Mouse (Mus musculus): ENCODE results near the gene Gpr152. TPM values are rescaled to one million over a fixed set of nuclear protein-coding genes. Genes with fewer than 3 reads are reported as not detected.

The Gpr152 gene
- polyA plus RNA-seq, 1 experiment, result 0.06 TPM

GRCm38 (mm10) chr19:4193129-4193528 is 53.5 kb downstream of the Gpr152 start:
- peaks cover 36% of the 10 kb centered on the region for H3K36me3 ChIP-seq (ENCODE audit: control insufficient read depth, insufficient read depth, low read length)
- no peaks in the 10 kb centered on the region for H3K27me3 ChIP-seq (ENCODE audit: control insufficient read depth, insufficient read depth, low read length)
- peak overlapping the region; percentile 77 for H3K4me3 ChIP-seq (ENCODE audit: low read depth, low read length)
- WGBS, result 35% methylated on average over 6 of the region's 6 CpGs
- peaks cover 18% of the 10 kb centered on the region for H3K4me1 ChIP-seq (ENCODE audit: control insufficient read depth, insufficient read depth, insufficient read length, low read length)
- H3K27ac ChIP-seq (ENCODE audit: insufficient read depth, low read depth, low read length), result no peak overlapping the region
- TF ChIP-seq CTCF (IDR thresholded peaks at IDR 0.05; ENCODE audit: extremely low read depth, insufficient read length, insufficient replicate concordance, low read depth, low read length) (no peak), POLR2A (IDR thresholded peaks at IDR 0.05; ENCODE audit: low read depth, low read length) (no peak)

GRCm38 (mm10) chr19:4194021-4194724 is 54.6 kb downstream of the Gpr152 start:
- WGBS, result 80% methylated on average over 8 of the region's 8 CpGs
- H3K36me3 ChIP-seq (ENCODE audit: control insufficient read depth, insufficient read depth, low read length), result peaks cover 40% of the 10 kb centered on the region
- no peak for TF ChIP-seq POLR2A (IDR thresholded peaks at IDR 0.05; ENCODE audit: low read depth, low read length)
- TF ChIP-seq CTCF (IDR thresholded peaks at IDR 0.05; ENCODE audit: extremely low read depth, insufficient read length, insufficient replicate concordance, low read depth, low read length), result no peak
- no peak overlapping the region for H3K4me3 ChIP-seq (ENCODE audit: low read depth, low read length)
- H3K27me3 ChIP-seq (ENCODE audit: control insufficient read depth, insufficient read depth, low read length), result no peaks in the 10 kb centered on the region
- peaks cover 18% of the 10 kb centered on the region for H3K4me1 ChIP-seq (ENCODE audit: control insufficient read depth, insufficient read depth, insufficient read length, low read length)
- H3K27ac ChIP-seq (ENCODE audit: insufficient read depth, low read depth, low read length), result no peak overlapping the region

DNA sequence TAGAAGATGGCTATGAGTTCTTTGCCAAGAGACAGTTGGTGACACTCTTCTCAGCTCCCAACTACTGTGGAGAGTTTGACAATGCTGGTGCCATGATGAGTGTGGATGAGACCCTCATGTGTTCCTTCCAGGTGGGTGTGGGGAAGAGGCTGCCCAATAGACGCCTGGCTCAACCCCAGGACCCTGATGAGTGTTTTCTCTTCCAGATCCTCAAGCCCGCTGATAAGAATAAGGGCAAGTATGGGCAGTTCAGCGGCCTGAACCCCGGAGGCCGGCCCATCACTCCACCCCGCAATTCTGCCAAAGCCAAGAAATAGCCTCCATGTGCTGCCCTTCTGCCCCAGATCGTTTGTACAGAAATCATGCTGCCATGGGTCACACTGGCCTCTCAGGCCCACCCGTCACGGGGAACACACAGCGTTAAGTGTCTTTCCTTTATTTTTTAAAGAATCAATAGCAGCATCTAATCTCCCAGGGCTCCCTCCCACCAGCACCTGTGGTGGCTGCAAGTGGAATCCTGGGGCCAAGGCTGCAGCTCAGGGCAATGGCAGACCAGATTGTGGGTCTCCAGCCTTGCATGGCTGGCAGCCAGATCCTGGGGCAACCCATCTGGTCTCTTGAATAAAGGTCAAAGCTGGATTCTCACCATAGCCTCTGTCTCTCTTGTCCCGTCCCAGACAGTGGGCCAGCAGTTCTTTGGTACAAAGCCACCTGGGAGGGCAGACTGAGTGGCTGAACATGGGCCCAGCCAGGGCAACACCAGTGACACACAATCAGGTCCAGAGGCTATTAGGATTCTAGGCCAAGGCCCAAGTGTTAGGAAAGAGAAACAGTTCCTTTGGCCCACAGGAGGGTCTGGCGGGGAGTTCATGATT is 55.4 kb downstream of the Gpr152 start:
- H3K36me3 ChIP-seq (ENCODE audit: control insufficient read depth, insufficient read depth, low read length), result peaks cover 40% of the 10 kb centered on the region
- H3K27me3 ChIP-seq (ENCODE audit: control insufficient read depth, insufficient read depth, low read length), result no peaks in the 10 kb centered on the region
- no peak for TF ChIP-seq CTCF (IDR thresholded peaks at IDR 0.05; ENCODE audit: extremely low read depth, insufficient read length, insufficient replicate concordance, low read depth, low read length)
- no peak for TF ChIP-seq POLR2A (IDR thresholded peaks at IDR 0.05; ENCODE audit: low read depth, low read length)
- H3K4me3 ChIP-seq (ENCODE audit: low read depth, low read length), result no peak overlapping the region
- WGBS, result 64% methylated on average over 12 of the region's 12 CpGs
- H3K4me1 ChIP-seq (ENCODE audit: control insufficient read depth, insufficient read depth, insufficient read length, low read length), result peaks cover 19% of the 10 kb centered on the region
- no peak overlapping the region for H3K27ac ChIP-seq (ENCODE audit: insufficient read depth, low read depth, low read length)

Other genes starting within 250 kb of the Gpr152 start
- gene Tcirg1, start 232.7 kb upstream of the Gpr152 start, polyA plus RNA-seq (2012; rRNA removed), result 107 and 148 TPM in 2 replicates
- gene Ndufs8, start 227.0 kb upstream of the Gpr152 start, polyA plus RNA-seq (2012; rRNA removed), result 303 and 423 TPM in 2 replicates
- gene Aldh3b1, start 210.0 kb upstream of the Gpr152 start, polyA plus RNA-seq (2012; rRNA removed), result 32.8 and 43.0 TPM in 2 replicates
- 108 and 140 TPM in 2 replicates for gene Unc93b1, start 204.6 kb upstream of the Gpr152 start, polyA plus RNA-seq (2012; rRNA removed)
- not detected in 2 replicates for gene Aldh3b3, start 181.1 kb upstream of the Gpr152 start, polyA plus RNA-seq (2012; rRNA removed)
- 0.55 and 1.5 TPM in 2 replicates for gene Aldh3b2, start 167.5 kb upstream of the Gpr152 start, polyA plus RNA-seq (2012; rRNA removed)
- gene Acy3, start 153.2 kb upstream of the Gpr152 start, polyA plus RNA-seq (2012; rRNA removed), result 99.4 and 147 TPM in 2 replicates
- 0.10 TPM in 1 of 2 replicates, not detected in the other for gene Tbx10, start 147.0 kb upstream of the Gpr152 start, polyA plus RNA-seq (2012; rRNA removed)
- 30.6 and 33.7 TPM in 2 replicates for gene Nudt8, start 139.2 kb upstream of the Gpr152 start, polyA plus RNA-seq (2012; rRNA removed)
- 0.77 and 0.90 TPM in 2 replicates for gene Gm49405, start 139.2 kb upstream of the Gpr152 start, polyA plus RNA-seq (2012; rRNA removed)
- gene Doc2g, start 136.5 kb upstream of the Gpr152 start, polyA plus RNA-seq (2012; rRNA removed), result 5.1 and 8.2 TPM in 2 replicates
- 92.8 and 170 TPM in 2 replicates for gene Ndufv1, start 127.0 kb upstream of the Gpr152 start, polyA plus RNA-seq (2012; rRNA removed)
- gene Gstp1, start 101.8 kb upstream of the Gpr152 start, polyA plus RNA-seq (2012; rRNA removed), result 798 and 1,214 TPM in 2 replicates
- gene Gstp2, start 93.8 kb upstream of the Gpr152 start, polyA plus RNA-seq (2012; rRNA removed), result 231 and 289 TPM in 2 replicates
- gene Gstp3, start 80.2 kb upstream of the Gpr152 start, polyA plus RNA-seq (2012; rRNA removed), result 11.8 and 15.0 TPM in 2 replicates
- 24.8 TPM in 1 of 2 replicates, not detected in the other for gene Cabp2, start 58.2 kb upstream of the Gpr152 start, polyA plus RNA-seq (2012; rRNA removed)
- gene Cdk2ap2, start 42.6 kb upstream of the Gpr152 start, polyA plus RNA-seq (2012; rRNA removed), result 186 and 366 TPM in 2 replicates
- 108 and 197 TPM in 2 replicates for gene Pitpnm1, start 39.8 kb upstream of the Gpr152 start, polyA plus RNA-seq (2012; rRNA removed)
- gene Aip, start 13.9 kb upstream of the Gpr152 start, polyA plus RNA-seq (2012; rRNA removed), result 41.3 and 59.8 TPM in 2 replicates
- 0.25 and 0.42 TPM in 2 replicates for gene Cabp4, start 4.2 kb downstream of the Gpr152 start, polyA plus RNA-seq (2012; rRNA removed)
- 264 and 493 TPM in 2 replicates for gene Coro1b, start 8.8 kb downstream of the Gpr152 start, polyA plus RNA-seq (2012; rRNA removed)
- gene Ptprcap, start 13.8 kb downstream of the Gpr152 start, polyA plus RNA-seq (2012; rRNA removed), result 95.3 and 169 TPM in 2 replicates
- gene Rps6kb2, start 23.6 kb downstream of the Gpr152 start, polyA plus RNA-seq (2012; rRNA removed), result 37.9 and 42.5 TPM in 2 replicates
- 3.7 and 4.4 TPM in 2 replicates for gene Carns1, start 35.7 kb downstream of the Gpr152 start, polyA plus RNA-seq (2012; rRNA removed)
- 15.3 and 21.9 TPM in 2 replicates for gene Tbc1d10c, start 51.5 kb downstream of the Gpr152 start, polyA plus RNA-seq (2012; rRNA removed)
- gene Ppp1ca, start 52.3 kb downstream of the Gpr152 start, polyA plus RNA-seq (2012; rRNA removed), result 142 and 258 TPM in 2 replicates
- gene Rad9a, start 61.9 kb downstream of the Gpr152 start, polyA plus RNA-seq (2012; rRNA removed), result 8.2 and 12.2 TPM in 2 replicates
- 10.1 and 12.4 TPM in 2 replicates for gene Clcf1, start 74.5 kb downstream of the Gpr152 start, polyA plus RNA-seq (2012; rRNA removed)
- gene AC109138.7, start 74.6 kb downstream of the Gpr152 start, polyA plus RNA-seq (2012; rRNA removed), result not detected in 2 replicates
- 46.4 and 118 TPM in 2 replicates for gene Pold4, start 92.1 kb downstream of the Gpr152 start, polyA plus RNA-seq (2012; rRNA removed)
- 72.2 and 105 TPM in 2 replicates for gene Ssh3, start 129.4 kb downstream of the Gpr152 start, polyA plus RNA-seq (2012; rRNA removed)
- gene Ankrd13d, start 143.3 kb downstream of the Gpr152 start, polyA plus RNA-seq (2012; rRNA removed), result 1.1 and 1.8 TPM in 2 replicates
- gene Grk2, start 166.4 kb downstream of the Gpr152 start, polyA plus RNA-seq (2012; rRNA removed), result 64.0 and 128 TPM in 2 replicates

Measured in small intestine, adult 2 months (tissue).